Mouse (Mus musculus): ENCODE results near the gene Tmem184b. TPM values are rescaled to one million over a fixed set of nuclear protein-coding genes. Genes with fewer than 3 reads are reported as not detected.

The Tmem184b gene
- polyA plus RNA-seq, 1 experiment = 0.44 TPM

GRCm38 (mm10) chr15:79323791-79324155, 79.6 kb downstream of the Tmem184b start:
- no peaks in the 10 kb centered on the region for H3K9me3 ChIP-seq (ENCODE audit: control insufficient read depth, low read length)
- TF ChIP-seq GATA1 (IDR thresholded peaks at IDR 0.05; ENCODE audit: low read length) (no peak), TAL1 (IDR thresholded peaks at IDR 0.05; ENCODE audit: low read length) (no peak)
- no peak overlapping the region for H3K4me3 ChIP-seq (replicated peaks)
- H3K36me3 ChIP-seq (ENCODE audit: control insufficient read depth) = peaks cover 18% of the 10 kb centered on the region
- H3K27me3 ChIP-seq (ENCODE audit: control insufficient read depth) = no peaks in the 10 kb centered on the region
- peaks cover 78% of the 10 kb centered on the region for H3K4me1 ChIP-seq (ENCODE audit: control insufficient read depth)

- Histone ChIP-seq H3K9me3 (ENCODE audit: control insufficient read depth, low read length) (no peaks in the 10 kb centered on the region), H3K27me3 (ENCODE audit: control insufficient read depth) (no peaks in the 10 kb centered on the region), H3K36me3 (ENCODE audit: control insufficient read depth) (peaks cover 23% of the 10 kb centered on the region), H3K4me1 (ENCODE audit: control insufficient read depth) (peaks cover 73% of the 10 kb centered on the region), H3K4me3 (replicated peaks) (no peak overlapping the region)
- no peak for TF ChIP-seq TAL1 (IDR thresholded peaks at IDR 0.05; ENCODE audit: low read length)
- TF ChIP-seq GATA1 (IDR thresholded peaks at IDR 0.05; ENCODE audit: low read length) = no peak
These were observed 80.2 kb downstream of the Tmem184b start for GRCm38 (mm10) chr15:79322991-79323790.

- H3K27me3 ChIP-seq (ENCODE audit: control insufficient read depth) = no peaks in the 10 kb centered on the region
- H3K36me3 ChIP-seq (ENCODE audit: control insufficient read depth) = peaks cover 27% of the 10 kb centered on the region
- no peaks in the 10 kb centered on the region for H3K9me3 ChIP-seq (ENCODE audit: control insufficient read depth, low read length)
- no peak overlapping the region for H3K4me3 ChIP-seq (replicated peaks)
- TF ChIP-seq TAL1 (IDR thresholded peaks at IDR 0.05; ENCODE audit: low read length) = no peak
- TF ChIP-seq GATA1 (IDR thresholded peaks at IDR 0.05; ENCODE audit: low read length) = no peak
- peaks cover 67% of the 10 kb centered on the region for H3K4me1 ChIP-seq (ENCODE audit: control insufficient read depth)
These were observed 80.9 kb downstream of the Tmem184b start for GRCm38 (mm10) chr15:79322281-79322990.

GRCm38 (mm10) chr15:79321733-79322190, 81.6 kb downstream of the Tmem184b start:
- H3K4me3 ChIP-seq (replicated peaks) = no peak overlapping the region
- H3K9me3 ChIP-seq (ENCODE audit: control insufficient read depth, low read length) = no peaks in the 10 kb centered on the region
- peaks cover 32% of the 10 kb centered on the region for H3K36me3 ChIP-seq (ENCODE audit: control insufficient read depth)
- H3K27me3 ChIP-seq (ENCODE audit: control insufficient read depth) = no peaks in the 10 kb centered on the region
- H3K4me1 ChIP-seq (ENCODE audit: control insufficient read depth) = peaks cover 60% of the 10 kb centered on the region
- no peak for TF ChIP-seq GATA1 (IDR thresholded peaks at IDR 0.05; ENCODE audit: low read length)
- TF ChIP-seq TAL1 (IDR thresholded peaks at IDR 0.05; ENCODE audit: low read length) = no peak

GRCm38 (mm10) chr15:79313848-79314369, 89.5 kb downstream of the Tmem184b start:
- H3K36me3 ChIP-seq (ENCODE audit: control insufficient read depth) = peaks cover 61% of the 10 kb centered on the region
- H3K27me3 ChIP-seq (ENCODE audit: control insufficient read depth) = no peaks in the 10 kb centered on the region
- H3K4me1 ChIP-seq (ENCODE audit: control insufficient read depth) = no peaks in the 10 kb centered on the region
- TF ChIP-seq TAL1 (IDR thresholded peaks at IDR 0.05; ENCODE audit: low read length) = no peak
- TF ChIP-seq GATA1 (IDR thresholded peaks at IDR 0.05; ENCODE audit: low read length) = no peak
- H3K4me3 ChIP-seq (replicated peaks) = no peak overlapping the region
- no peaks in the 10 kb centered on the region for H3K9me3 ChIP-seq (ENCODE audit: control insufficient read depth, low read length)

Other genes with a start within 250 kb of the Tmem184b start
- not detected in 2 replicates for gene Sox10, start 238.3 kb downstream of the Tmem184b start, polyA plus RNA-seq (2012)
- gene Pick1, start 174.4 kb downstream of the Tmem184b start, polyA plus RNA-seq (2012) = 0.76 and 0.91 TPM in 2 replicates
- not detected in 2 replicates for gene Gm49486, start 174.2 kb downstream of the Tmem184b start, polyA plus RNA-seq (2012)
- not detected in 2 replicates for gene Slc16a8, start 148.8 kb downstream of the Tmem184b start, polyA plus RNA-seq (2012)
- gene Baiap2l2, start 118.0 kb downstream of the Tmem184b start, polyA plus RNA-seq (2012) = not detected in 2 replicates
- gene Pla2g6, start 75.2 kb downstream of the Tmem184b start, polyA plus RNA-seq (2012) = 2.6 and 2.7 TPM in 2 replicates
- 0.30 and 0.55 TPM in 2 replicates for gene Maff, start 56.9 kb downstream of the Tmem184b start, polyA plus RNA-seq (2012)
- 0.17 and 0.22 TPM in 2 replicates for gene Csnk1e, start 52.0 kb upstream of the Tmem184b start, polyA plus RNA-seq (2012)
- not detected in 2 replicates for gene Kcnj4, start 101.7 kb upstream of the Tmem184b start, polyA plus RNA-seq (2012)
- not detected in 2 replicates for gene Kdelr3, start 112.8 kb upstream of the Tmem184b start, polyA plus RNA-seq (2012)
- 1.6 and 2.4 TPM in 2 replicates for gene Ddx17, start 143.2 kb upstream of the Tmem184b start, polyA plus RNA-seq (2012)
- not detected in 2 replicates for gene Dmc1, start 201.5 kb upstream of the Tmem184b start, polyA plus RNA-seq (2012)